Mouse (Mus musculus) bone marrow, adult 2 months (tissue): ENCODE results near the gene Wdr59.

Source experiments
- CTCF ChIP-seq: fragments of 200-500 bp; IDR thresholded peaks from 2 replicates; pipeline ENCODE4 v1.5.1; 2011; ENCODE audit warnings: low read length, control low read depth; ENCODE audit not compliant: control insufficient read depth, insufficient read depth
- POLR2A ChIP-seq: fragments of 200-500 bp; IDR thresholded peaks from 2 replicates; pipeline ENCODE4 v1.6.1; 2011; ENCODE audit warnings: low read depth, mild to moderate bottlenecking, control low read depth, low read length, borderline replicate concordance; ENCODE audit not compliant: control insufficient read depth

- TF ChIP-seq CTCF, result peak; percentile 71
- TF ChIP-seq POLR2A, result peak; percentile 33; the same call in 1 of the 2 replicates
Measured at GRCm38 (mm10) chr8:111536031-111536977, 14.4 kb upstream of the Wdr59 start, which contains the start of gene Znrf1.
